Mouse (Mus musculus) kidney, embryonic 15.5 days (tissue): ENCODE data around the gene Guk1. TPM values are rescaled to one million over a fixed set of nuclear protein-coding genes. Genes with fewer than 3 reads are reported as not detected.

Experiments
- ATAC-seq: fragments of 200-750 bp; cut with Nextera tagmentation; replicated peaks from 2 replicates; pipeline ENCODE4 v1.8.0; 2017; ENCODE audit warnings: moderate TSS enrichment; ENCODE audit not compliant: low FRiP score
- H3K27ac ChIP-seq: fragments of 300-500 bp; sonication (generic); 2 replicates; pipeline ENCODE4 v1.5.1; 2015; ENCODE audit warnings: mild to moderate bottlenecking, inconsistent platforms
- H3K27me3 ChIP-seq: fragments of 300-500 bp; sonication (generic); 2 replicates; pipeline ENCODE4 v1.6.1; 2015; ENCODE audit warnings: inconsistent platforms
- H3K36me3 ChIP-seq: fragments of 300-500 bp; sonication (generic); 2 replicates; pipeline ENCODE4 v1.6.1; 2015; ENCODE audit warnings: inconsistent platforms
- H3K4me1 ChIP-seq: fragments of 300-500 bp; sonication (generic); 2 replicates; pipeline ENCODE4 v1.6.1; 2015; ENCODE audit warnings: inconsistent platforms
- H3K4me2 ChIP-seq: fragments of 300-500 bp; sonication (generic); 2 replicates; pipeline ENCODE4 v1.6.1; 2015; ENCODE audit warnings: moderate library complexity, mild to moderate bottlenecking, inconsistent platforms
- H3K4me3 ChIP-seq: fragments of 300-500 bp; sonication (generic); replicated peaks from 2 replicates; pipeline ENCODE4 v1.5.1; 2015; ENCODE audit warnings: mild to moderate bottlenecking, inconsistent platforms
- H3K9ac ChIP-seq: fragments of 300-500 bp; sonication (generic); 2 replicates; pipeline ENCODE4 v1.6.1; 2015; ENCODE audit warnings: mild to moderate bottlenecking, inconsistent platforms
- H3K9me3 ChIP-seq: fragments of 300-500 bp; sonication (generic); replicated peaks from 2 replicates; pipeline ENCODE4 v1.6.1; 2016; ENCODE audit warnings: inconsistent platforms
- WGBS: fragments of 180-500 bp; shearing (Covaris S2); methylation state at CpG from one replicate; pipeline ENCODE4 v1.1.7; 2015; ENCODE audit warnings: mixed read lengths; 5-methylcytosine and 5-hydroxymethylcytosine counted together
- polyA plus RNA-seq: library from polyadenylated mRNA; unstranded; fragments of >200 nt; fragmentation: Nextera tagmentation; extraction: Ambion mirVana; gene quantifications from 2 replicates; pipeline ENCODE4 v1.2.1, GENCODE M21; 2015

Gene Guk1
- polyA plus RNA-seq = 117 and 120 TPM in 2 replicates

- Histone ChIP-seq H3K4me3 (peak within 1 kb of the TSS; percentile 76), H3K27ac (peak within 1 kb of the TSS; percentile 96), H3K9me3 (no peaks in the 10 kb centered on the region), H3K36me3 (no peaks in the 10 kb centered on the region), H3K27me3 (no peaks in the 10 kb centered on the region), H3K4me2 (peak within 1 kb of the TSS; percentile 86), H3K9ac (peak within 1 kb of the TSS; percentile 63), H3K4me1 (peaks cover 14% of the 10 kb centered on the region)
- no peak for ATAC-seq
- WGBS = 5% methylated on average over 16 of the region's 16 CpGs
Observed at GRCm38 (mm10) chr11:59192059-59192386, at the start of gene Guk1. Gene Guk1 (minus strand): TSS chr11:59192212.

GRCm38 (mm10) chr11:59239796-59240195 lies 47.8 kb upstream of the Guk1 start:
- Histone ChIP-seq H3K4me1 (peaks cover 15% of the 10 kb centered on the region; the same call in 1 of the 2 replicates), H3K27ac (no peak overlapping the region), H3K27me3 (peaks cover 33% of the 10 kb centered on the region), H3K4me3 (no peak overlapping the region), H3K36me3 (no peaks in the 10 kb centered on the region), H3K4me2 (no peak overlapping the region), H3K9ac (no peak overlapping the region), H3K9me3 (no peaks in the 10 kb centered on the region)
- WGBS = 78% methylated on average over 4 of the region's 4 CpGs
- ATAC-seq = no peak

- no peak for ATAC-seq
- WGBS = 51% methylated on average over 4 of the region's 4 CpGs
- H3K4me1 ChIP-seq = peaks cover 15% of the 10 kb centered on the region; the same call in 1 of the 2 replicates
- no peaks in the 10 kb centered on the region for H3K9me3 ChIP-seq
- no peak overlapping the region for H3K9ac ChIP-seq
- H3K27me3 ChIP-seq = peaks cover 33% of the 10 kb centered on the region
- no peak overlapping the region for H3K27ac ChIP-seq
- H3K4me2 ChIP-seq = no peak overlapping the region
- no peaks in the 10 kb centered on the region for H3K36me3 ChIP-seq
- H3K4me3 ChIP-seq = no peak overlapping the region
Observed at GRCm38 (mm10) chr11:59239428-59239785, 47.4 kb upstream of the Guk1 start.

- Histone ChIP-seq H3K9me3 (no peaks in the 10 kb centered on the region), H3K27me3 (peaks cover 33% of the 10 kb centered on the region), H3K4me1 (peaks cover 15% of the 10 kb centered on the region; the same call in 1 of the 2 replicates), H3K9ac (no peak overlapping the region), H3K27ac (no peak overlapping the region), H3K36me3 (no peaks in the 10 kb centered on the region), H3K4me3 (no peak overlapping the region), H3K4me2 (no peak overlapping the region)
- WGBS = 4% methylated on average over 15 of the region's 15 CpGs
- ATAC-seq = peak; percentile 82
Observed at GRCm38 (mm10) chr11:59238525-59239427, 46.8 kb upstream of the Guk1 start.

GRCm38 (mm10) chr11:59232797-59233196 lies 40.8 kb upstream of the Guk1 start:
- 76% methylated on average over 2 of the region's 2 CpGs for WGBS
- ATAC-seq = no peak

GRCm38 (mm10) chr11:59230144-59230760 lies 38.2 kb upstream of the Guk1 start:
- H3K4me1 ChIP-seq = peaks cover 25% of the 10 kb centered on the region
- no peaks in the 10 kb centered on the region for H3K36me3 ChIP-seq
- H3K27ac ChIP-seq = no peak overlapping the region
- H3K27me3 ChIP-seq = no peaks in the 10 kb centered on the region
- no peak for ATAC-seq
- H3K9me3 ChIP-seq = no peaks in the 10 kb centered on the region
- no peak overlapping the region for H3K4me2 ChIP-seq
- H3K9ac ChIP-seq = no peak overlapping the region
- no peak overlapping the region for H3K4me3 ChIP-seq
- WGBS = 13% methylated on average over 7 of the region's 7 CpGs

More at GRCm38 (mm10) chr11:59232797-59233196, 40.8 kb upstream of the Guk1 start:
- Histone ChIP-seq H3K27ac (no peak overlapping the region), H3K9ac (no peak overlapping the region), H3K27me3 (no peaks in the 10 kb centered on the region), H3K36me3 (no peaks in the 10 kb centered on the region), H3K4me3 (no peak overlapping the region), H3K9me3 (no peaks in the 10 kb centered on the region), H3K4me2 (no peak overlapping the region), H3K4me1 (peaks cover 12% of the 10 kb centered on the region)

- WGBS = 4% methylated on average over 59 of the region's 59 CpGs
- Histone ChIP-seq H3K4me1 (peaks cover 36% of the 10 kb centered on the region), H3K9ac (peak within 1 kb of the TSS; percentile 100), H3K4me3 (peak within 1 kb of the TSS; percentile 96), H3K9me3 (no peaks in the 10 kb centered on the region), H3K36me3 (peaks cover 7% of the 10 kb centered on the region), H3K27me3 (no peaks in the 10 kb centered on the region), H3K4me2 (peak within 1 kb of the TSS; percentile 72), H3K27ac (peak within 1 kb of the TSS; percentile 98)
- ATAC-seq = peak; percentile 97
Observed at GRCm38 (mm10) chr11:59228122-59228953, 36.3 kb upstream of the Guk1 start, which contains the start of gene Arf1. Gene Arf1 (minus strand): TSS chr11:59228270.

GRCm38 (mm10) chr11:59227604-59228121 lies 35.7 kb upstream of the Guk1 start:
- peak; percentile 84 for ATAC-seq
- Histone ChIP-seq H3K9ac (peak overlapping the region; percentile 100), H3K4me3 (peak overlapping the region; percentile 96), H3K27ac (peak overlapping the region; percentile 98), H3K4me2 (peak overlapping the region; percentile 72), H3K36me3 (peaks cover 11% of the 10 kb centered on the region), H3K9me3 (no peaks in the 10 kb centered on the region), H3K27me3 (no peaks in the 10 kb centered on the region), H3K4me1 (peaks cover 42% of the 10 kb centered on the region)
- WGBS = under 1% methylated on average over 47 of the region's 51 CpGs

GRCm38 (mm10) chr11:59226787-59227603 lies 35.0 kb upstream of the Guk1 start:
- H3K27ac ChIP-seq = peak overlapping the region; percentile 98
- no peak for ATAC-seq
- H3K4me2 ChIP-seq = peak overlapping the region; percentile 72
- no peaks in the 10 kb centered on the region for H3K27me3 ChIP-seq
- peaks cover 11% of the 10 kb centered on the region for H3K36me3 ChIP-seq
- peak overlapping the region; percentile 96 for H3K4me3 ChIP-seq
- no peaks in the 10 kb centered on the region for H3K9me3 ChIP-seq
- peaks cover 47% of the 10 kb centered on the region for H3K4me1 ChIP-seq
- peak overlapping the region; percentile 100 for H3K9ac ChIP-seq
- 3% methylated on average over 21 of the region's 21 CpGs for whole genome bisulfite sequencing

- peak overlapping the region; percentile 96 for H3K4me3 ChIP-seq
- peak overlapping the region; percentile 72 for H3K4me2 ChIP-seq
- peaks cover 11% of the 10 kb centered on the region for H3K36me3 ChIP-seq
- H3K9me3 ChIP-seq = no peaks in the 10 kb centered on the region
- peak overlapping the region; percentile 100; the same call in 1 of the 2 replicates for H3K9ac ChIP-seq
- H3K27ac ChIP-seq = 0 out of 2 replicates have a peak overlapping the region, but pooled peaks have one; percentile 33
- no peaks in the 10 kb centered on the region for H3K27me3 ChIP-seq
- peaks cover 48% of the 10 kb centered on the region for H3K4me1 ChIP-seq
- no peak for ATAC-seq
- WGBS = 29% methylated on average over 3 of the region's 3 CpGs
Observed at GRCm38 (mm10) chr11:59226251-59226650, 34.2 kb upstream of the Guk1 start.

GRCm38 (mm10) chr11:59225167-59225566 lies 33.2 kb upstream of the Guk1 start:
- Histone ChIP-seq H3K4me2 (peak overlapping the region; percentile 72), H3K4me1 (peaks cover 58% of the 10 kb centered on the region), H3K9ac (no peak overlapping the region), H3K27ac (no peak overlapping the region), H3K4me3 (peak overlapping the region; percentile 5; the same call in 1 of the 2 replicates), H3K36me3 (peaks cover 15% of the 10 kb centered on the region), H3K27me3 (no peaks in the 10 kb centered on the region), H3K9me3 (no peaks in the 10 kb centered on the region)
- no peak for ATAC-seq
- 66% methylated on average over 2 of the region's 2 CpGs for WGBS
